Mouse (Mus musculus) 3T3-L1 (cell line): ENCODE measurements at regions not wholly inside any gene's neighbourhood (a gene's known extent, or its start where the extent isn't known, plus 50 kb on each side); places are given as distances from the start of the nearest gene placed in this dataset.
A peak's percentile ranks its signal among the peaks of the same experiment; 100 is the strongest.

ENCODE experiments used
- DNase-seq: peaks from one replicate; pipeline ENCODE4 v3.0.0-alpha.2; 2015; ENCODE audit warnings: low read depth, low spot score

DNA sequence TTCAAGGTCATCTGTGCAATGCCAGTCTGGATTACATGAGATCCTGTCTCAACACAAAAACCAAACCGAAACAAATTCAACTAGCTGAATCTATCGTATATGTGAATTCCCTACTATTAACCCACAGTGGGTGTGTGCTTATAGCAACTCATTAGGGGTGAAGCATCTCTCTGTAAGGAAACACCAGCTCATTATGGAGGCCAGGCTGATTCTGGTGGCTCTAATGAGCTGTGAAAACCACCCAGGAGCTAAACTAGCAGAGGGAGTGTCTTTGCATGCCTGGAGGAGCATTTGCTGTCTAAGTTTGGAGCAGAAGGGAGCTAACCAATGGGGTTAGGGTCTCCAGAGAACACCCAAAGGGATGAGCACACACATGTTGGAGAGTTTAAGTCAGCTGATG, 54.1 kb upstream of the Adamts2 start:
- no peak for DNase-seq

DNA sequence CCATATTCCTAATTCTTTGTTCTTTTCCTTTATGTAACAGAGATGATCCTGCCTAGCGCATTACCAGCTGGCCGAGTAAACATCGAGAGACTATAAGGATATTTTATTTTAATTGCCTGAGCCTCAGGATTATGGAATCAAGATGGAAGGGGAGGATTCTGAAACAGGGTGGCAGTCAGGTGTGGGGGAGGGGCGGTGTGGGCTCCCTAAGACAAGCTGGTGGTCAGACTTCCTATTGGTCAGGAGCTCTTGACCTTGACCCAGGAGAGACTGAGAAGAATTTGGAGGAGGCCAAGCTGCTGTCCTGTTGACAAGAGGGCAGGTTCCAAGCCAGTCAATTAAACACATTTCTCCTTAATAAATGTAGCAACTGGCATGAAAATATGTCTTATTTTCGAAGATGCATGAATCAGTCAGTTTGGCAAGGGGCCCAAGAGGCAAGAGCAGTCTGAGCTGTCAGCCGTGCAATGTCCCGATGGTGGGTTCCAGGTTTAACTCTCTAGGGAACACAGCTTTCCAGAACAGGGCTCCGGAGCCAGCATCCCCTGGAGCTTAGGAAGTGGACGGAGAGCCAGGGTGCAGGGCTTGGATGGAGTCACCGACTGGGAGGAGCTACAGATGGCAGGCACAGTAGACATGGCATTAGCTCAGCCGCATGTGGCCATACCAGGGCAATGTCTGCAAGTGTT, 55.3 kb upstream of the Adamts2 start:
- DNase-seq = peak; percentile 63

DNA sequence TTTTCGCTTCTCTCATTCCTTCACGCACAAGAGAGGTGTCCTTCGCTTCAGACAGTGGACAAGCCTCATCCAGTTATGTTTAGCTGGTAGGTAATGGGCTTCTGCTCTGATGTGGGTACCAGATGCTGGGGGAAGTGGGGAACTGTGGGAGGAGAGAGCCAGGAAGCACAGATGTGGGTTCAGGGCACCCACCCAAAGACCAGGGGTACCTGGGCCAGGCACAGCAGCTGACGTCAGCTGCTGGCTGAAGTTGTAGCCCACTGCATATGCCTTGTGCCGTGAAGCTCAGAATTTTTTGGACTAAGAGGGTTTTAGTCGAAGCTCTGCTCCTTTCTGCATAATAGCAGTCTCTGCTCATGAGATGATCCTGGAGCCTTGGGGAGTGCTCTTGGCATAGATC, 56.5 kb upstream of the Adamts2 start:
- DNase-seq = no peak

DNA sequence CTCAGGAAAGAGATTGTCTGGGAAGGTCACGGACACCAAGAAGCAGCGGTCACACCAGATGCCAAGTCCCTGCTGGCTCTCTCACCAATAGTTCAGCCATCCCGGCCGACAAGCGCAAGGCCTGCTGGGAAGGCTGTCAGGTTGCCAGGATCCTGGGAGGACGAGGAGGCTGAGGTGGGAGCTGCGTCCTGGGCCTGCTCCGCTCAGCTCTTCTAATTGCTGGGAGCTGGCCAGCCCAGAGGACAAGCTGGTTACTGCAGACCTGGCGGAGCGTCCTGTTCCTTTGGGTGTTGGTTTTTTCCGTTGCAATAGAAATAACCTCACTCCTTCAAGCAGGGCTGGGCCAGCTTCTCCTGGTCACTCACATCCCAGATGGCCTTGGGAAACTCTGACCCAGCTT, 61.7 kb upstream of the Adamts2 start:
- no peak for DNase-seq

DNA sequence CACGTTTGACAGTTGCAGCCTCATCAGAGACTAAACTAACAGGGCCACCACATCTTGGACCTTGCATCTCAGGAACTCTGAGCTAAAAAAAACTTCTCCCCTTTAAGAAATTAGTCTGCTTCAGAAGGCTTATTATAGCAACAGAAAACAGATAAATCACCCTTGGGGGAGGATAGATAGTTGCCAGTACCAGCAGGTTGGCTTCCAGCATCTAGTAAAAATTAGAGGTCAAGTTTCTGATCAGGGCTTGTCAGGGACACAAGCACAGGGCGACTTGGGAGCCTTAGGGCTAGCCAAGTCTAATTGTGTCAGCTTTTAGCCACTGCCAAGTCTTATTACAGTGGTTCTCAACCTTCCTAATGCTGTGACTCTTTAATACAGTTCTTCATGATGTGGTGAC, 67.6 kb upstream of the Adamts2 start:
- DNase-seq = no peak

DNA sequence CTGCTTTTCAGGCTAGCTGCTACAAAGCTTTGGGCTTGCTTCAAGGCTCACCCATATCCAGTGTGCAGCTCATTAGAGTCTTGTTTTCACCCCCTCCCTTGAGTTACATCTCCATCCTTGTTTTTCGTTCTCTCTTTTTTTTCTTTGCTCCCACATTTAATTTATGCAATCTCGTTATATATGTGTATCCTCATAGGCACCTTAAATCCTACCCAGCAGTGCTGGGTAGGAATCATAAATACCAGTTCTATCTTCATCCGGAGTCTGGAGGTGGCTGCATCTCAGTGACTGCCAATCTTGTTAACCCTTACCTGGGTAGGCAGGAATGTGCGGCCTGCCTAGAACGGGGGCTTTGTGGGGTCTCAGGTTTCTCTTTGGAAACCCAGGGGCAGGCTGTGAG, 74.0 kb upstream of the Adamts2 start:
- no peak for DNase-seq

DNA sequence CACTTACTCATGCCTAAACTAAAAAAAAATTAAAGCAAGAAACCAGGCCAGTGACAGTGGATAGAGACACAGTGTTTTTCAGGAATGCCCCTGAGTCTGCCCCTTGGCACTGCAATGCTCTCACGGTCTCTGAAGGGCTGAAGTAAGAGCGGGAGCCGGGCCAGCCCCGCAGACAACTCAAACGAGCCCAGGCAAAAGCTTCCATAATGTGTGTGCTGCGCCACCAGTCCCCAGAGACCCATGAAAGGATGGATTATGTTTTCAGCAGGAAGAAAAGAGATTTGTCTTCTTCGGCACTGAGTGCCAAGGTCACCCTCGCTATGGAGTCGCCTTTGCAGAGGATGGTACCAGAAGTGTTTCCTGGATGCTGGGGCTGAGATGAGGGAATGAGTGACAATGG, 81.7 kb upstream of the Adamts2 start:
- no peak for DNase-seq

DNA sequence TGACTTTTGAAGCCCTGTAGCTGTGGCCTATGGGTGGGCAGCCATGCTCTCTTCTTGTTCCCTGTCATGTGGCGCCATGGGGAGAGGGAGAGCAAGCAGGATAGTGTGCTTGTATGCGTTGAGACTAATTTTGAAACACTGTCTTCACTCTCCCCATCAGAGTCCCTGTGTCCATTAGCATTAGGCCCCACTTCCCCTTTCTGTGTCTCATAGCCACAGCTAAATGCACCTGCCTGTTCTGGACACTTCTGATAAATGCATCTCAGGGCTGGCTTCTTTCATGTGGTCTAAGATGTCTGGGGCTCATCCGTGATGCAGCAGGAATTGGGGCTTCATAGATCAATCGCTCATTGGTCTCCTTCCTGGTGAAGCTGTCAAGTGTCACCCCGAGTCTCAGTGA, 77.0 kb upstream of the Rufy1 start:
- DNase-seq = no peak

DNA sequence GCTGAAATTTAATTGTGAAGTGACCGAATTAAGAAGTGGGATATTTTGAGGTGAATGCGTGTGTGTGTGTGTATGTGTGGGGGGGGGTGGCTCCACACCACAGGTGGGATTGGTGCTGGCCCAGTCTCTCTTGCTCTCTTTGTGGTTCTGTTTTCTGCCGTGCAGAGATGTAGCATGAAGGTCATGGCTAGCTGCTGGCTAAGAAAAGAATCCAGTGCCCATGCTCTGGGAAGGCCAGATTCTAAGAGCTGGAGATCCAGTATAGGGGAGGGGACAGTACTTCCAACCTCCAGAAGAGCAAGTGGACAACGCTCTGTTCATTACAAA, 76.5 kb upstream of the Rufy1 start:
- DNase-seq = no peak

DNA sequence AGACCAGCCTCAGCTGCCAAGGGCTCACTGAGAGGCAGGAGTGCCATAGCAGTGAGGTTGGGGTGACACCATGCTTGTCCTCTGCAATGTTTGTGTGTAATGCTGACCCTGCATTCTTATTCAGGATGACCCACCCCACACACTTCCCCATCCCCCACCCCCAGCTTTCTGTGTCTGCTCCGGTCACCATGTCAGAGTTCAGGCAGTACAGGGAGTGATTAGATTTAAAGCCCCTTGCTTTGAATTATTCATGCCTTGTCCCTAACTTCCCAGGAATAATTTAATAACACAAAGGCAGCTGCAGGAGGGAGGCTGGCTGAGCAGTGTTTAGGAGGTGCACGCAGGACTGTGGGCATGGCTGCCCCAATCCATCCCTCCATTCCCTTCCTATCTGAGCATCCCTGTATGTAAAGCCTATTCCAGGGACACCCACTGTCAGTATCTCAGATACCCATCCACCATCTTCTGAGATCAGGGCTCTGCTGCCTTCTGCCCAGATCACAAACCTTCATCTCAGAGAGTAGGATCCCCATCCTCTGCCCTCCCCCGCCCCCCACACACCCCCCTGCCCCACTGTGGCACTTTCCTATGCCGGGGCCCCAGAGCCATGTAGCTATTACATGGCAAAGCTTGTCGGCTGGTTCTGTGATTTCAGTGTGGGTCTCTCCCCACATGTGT, 76.0 kb upstream of the Rufy1 start:
- DNase-seq = no peak

DNA sequence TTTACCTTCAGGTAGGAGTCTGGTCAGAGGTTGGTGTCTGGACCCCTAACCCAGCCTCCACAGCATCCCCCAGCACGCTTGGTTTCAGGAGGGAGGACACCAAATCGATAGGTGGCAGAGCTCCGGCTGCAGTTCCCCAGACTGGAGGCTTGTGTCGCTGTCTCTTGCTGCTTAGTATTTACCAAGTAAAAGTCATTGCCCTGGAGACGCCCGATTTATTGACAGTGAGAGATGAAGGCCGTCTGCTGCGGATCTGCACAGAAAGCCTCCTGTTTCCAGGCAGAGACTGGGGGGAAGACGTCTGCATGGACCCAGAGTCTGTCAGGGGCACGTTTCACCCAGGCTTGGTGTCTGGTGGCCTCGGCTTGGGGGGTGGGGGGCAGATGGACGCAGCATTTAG, 70.4 kb upstream of the Rufy1 start:
- DNase-seq = no peak

DNA sequence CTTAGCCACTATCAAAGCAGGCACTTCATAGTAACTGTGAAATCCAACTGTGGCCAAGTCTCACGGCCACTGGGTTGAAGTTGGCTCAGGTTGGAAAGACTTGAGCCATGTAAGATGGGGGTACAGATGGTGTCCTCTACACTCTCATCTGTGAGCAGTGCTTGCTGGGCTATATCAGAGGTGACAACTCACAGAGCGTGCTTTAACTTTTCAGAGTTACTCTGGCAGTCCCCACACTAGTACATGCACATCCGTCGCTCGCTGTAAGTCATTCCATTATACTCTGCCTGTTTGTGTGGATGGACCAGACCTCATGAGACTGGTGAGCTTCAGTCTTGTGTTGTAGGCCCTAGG, 62.2 kb upstream of the Rufy1 start:
- no peak for DNase-seq

DNA sequence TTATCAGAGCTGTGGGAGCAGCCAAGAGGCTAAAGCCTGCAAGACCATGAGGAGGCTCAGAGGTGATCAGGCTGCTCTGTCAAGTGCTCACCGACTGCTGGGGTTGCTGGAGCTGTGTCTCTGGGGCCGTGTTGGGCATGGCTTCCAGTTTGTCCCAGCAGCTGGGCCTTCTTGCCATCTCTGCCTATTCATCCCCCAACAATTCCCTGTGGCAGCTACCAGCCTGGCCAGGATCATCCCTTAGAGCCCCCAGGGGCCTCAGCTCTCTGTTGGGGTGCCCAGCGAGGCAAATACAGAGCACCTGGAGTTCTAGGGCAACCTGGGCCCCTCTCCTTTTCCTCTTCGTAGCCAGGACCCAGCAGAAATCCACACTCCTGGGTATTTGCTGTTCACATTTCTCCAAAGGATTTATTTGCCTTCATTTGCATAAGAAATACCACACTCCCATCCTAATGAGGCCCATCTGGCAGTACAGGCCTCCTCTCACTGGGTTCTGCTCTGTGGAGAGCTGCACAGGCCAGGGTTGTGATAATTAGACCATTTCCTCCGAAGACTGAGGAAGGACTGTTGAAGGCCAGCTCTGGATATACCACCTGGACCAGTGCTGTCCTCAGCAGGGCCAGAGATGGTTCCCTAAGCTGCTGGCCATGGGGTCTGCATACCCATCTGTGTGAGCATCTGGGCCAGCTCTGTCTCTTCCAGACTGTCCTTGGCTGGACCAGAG, 61.6 kb upstream of the Rufy1 start:
- DNase-seq = no peak

DNA sequence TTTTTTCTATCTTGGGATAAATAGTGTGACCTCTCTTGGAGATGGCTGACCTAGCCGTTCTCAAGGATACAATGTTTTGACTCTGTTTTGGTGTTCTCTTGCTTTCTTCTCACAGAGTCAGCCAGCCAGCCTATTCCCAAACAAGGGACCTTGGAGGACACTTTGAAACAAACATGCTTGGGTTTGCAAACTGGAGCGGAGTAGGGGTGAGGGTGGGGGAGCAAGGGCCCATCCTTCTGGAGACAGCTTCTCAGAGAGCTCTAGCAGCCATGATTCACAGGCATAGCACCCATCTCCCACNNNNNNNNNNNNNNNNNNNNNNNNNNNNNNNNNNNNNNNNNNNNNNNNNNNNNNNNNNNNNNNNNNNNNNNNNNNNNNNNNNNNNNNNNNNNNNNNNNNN, 52.9 kb upstream of the Rufy1 start:
- no peak for DNase-seq

DNA sequence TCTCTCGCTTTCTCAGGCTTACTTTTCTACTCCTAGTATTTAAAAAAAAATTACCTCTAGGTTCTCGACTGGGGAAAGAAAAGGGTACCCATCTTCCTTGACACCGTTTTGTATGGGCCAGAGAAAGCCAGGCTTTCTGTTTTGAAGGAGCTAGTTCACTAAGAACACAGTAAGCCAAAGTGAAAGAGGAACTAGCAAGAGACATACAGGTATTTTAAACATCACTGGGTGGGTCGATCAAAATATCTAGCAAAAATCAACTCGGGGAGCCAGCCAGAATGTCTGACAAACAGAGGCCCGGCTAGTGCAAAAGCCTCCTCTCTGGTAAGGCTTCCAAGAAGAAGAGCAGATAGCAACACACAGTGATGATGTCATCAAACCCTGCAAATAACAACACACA, 52.2 kb upstream of the Rufy1 start:
- no peak for DNase-seq

DNA sequence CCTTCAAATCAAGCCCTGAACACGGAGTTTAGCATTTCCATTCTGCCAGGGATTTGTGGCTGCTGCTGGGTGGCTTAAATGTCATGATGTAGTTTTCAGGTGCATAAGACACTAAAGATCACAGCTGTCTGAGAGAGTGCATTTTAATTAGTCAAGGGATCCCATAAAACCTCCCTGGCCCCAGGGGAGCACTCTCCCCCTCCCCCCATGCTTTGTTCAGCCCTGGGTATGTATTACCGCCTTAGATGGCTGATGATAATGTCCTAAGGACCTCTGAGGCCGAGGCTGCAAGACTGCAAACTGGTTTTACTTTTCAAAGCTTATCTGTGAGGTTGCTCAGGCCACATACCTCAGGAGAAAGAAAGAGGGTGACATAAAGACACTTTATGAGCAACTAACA, 51.7 kb upstream of the Rufy1 start:
- no peak for DNase-seq
